ENCODE assay signal across 17 mouse cellular contexts in the genomic region with DNA sequence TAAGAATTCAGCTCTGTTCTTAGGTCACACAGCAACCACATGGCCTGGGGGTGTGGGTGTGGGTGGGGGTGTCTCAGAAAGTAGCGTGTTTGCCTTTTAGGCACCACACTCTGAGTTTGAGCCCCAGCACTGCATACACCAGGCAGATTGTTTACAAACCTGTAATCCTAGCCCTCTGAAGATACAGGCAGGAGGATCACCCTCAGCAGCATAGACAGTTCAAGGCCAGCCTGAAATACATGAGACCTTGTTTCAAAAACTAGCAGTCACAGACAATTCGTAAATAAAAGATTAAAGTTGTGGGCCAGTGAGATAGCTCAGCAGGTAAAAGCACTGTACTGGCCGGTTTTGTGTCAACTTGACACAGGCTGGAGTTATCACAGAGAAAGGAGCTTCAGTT. TPM values are rescaled to one million over a fixed set of nuclear protein-coding genes. Genes with fewer than 3 reads are reported as not detected.
DNase-seq lines count a peak whose midpoint lies in the region.
"Had no signal": no experiment of that assay in that cellular context is flagged by ENCODE, and none has a peak within 500 bp of the region (broad histone marks: within the 10 kb centered on the region; RNA-seq: fewer than 3 reads in every experiment).

No protein-coding gene starts in this region.

- intact Hi-C loops in heart, postnatal 25 days (cut with DNase I): no loop called here

- peak; percentile 24 for DNase-seq in adrenal gland, adult 2 months
- DNase-seq in adrenal gland, postnatal 14 days: no peak
- peak; percentile 66 for DNase-seq in heart, adult 11 months
- no peak for DNase-seq in heart, postnatal 25 days (ENCODE audit: low spot score)
- peak; percentile 35 for DNase-seq in testis, postnatal 10 days (ENCODE audit: low spot score)
- no peak for DNase-seq in testis, postnatal 14 days (ENCODE audit: low spot score)
- DNase-seq: adrenal gland, adult 8-10 months; adrenal gland, postnatal 10 days; adrenal gland, postnatal 25 days; adrenal gland, postnatal 36 days; B cell, adult 2 months; cerebellum, adult 11 months; cerebellum, adult 11-12 months; cerebellum, adult 18-20 months; cerebellum, adult 2 months; cerebellum, adult 8-10 months had no signal

RNA-seq across cellular contexts. Expression of a gene that starts 25.0 kb away (rescaled TPM):
- total RNA-seq in adrenal gland, adult 2 months (2021): 1 to 10 TPM; 3.1 to 6.8 TPM
- 0.68 and 1.2 TPM in 2 replicates for polyA plus RNA-seq in adrenal gland, adult 2 months (2012; rRNA removed)
- 5.3 and 8.3 TPM in 2 replicates for total RNA-seq in adrenal gland, postnatal 14 days (2021)
- 1 to 10 TPM; 3.0 to 3.7 TPM for total RNA-seq in heart, postnatal 25 days (2021)
- polyA plus RNA-seq: G1E had no signal

Comparison
In these comparisons a context has a peak if more than half of its experiments do, and no peak if none do; other contexts are left out.
1. DNase-seq: peak in adrenal gland, adult 2 months (single experiment), heart, adult 11 months (single experiment) and testis, postnatal 10 days (single experiment); none in adrenal gland, postnatal 14 days (single experiment), heart, postnatal 25 days (single experiment) and testis, postnatal 14 days (single experiment).